Mouse (Mus musculus) liver, adult 2 months (tissue): ENCODE measurements around the gene Numbl. TPM values are rescaled to one million over a fixed set of nuclear protein-coding genes. Genes with fewer than 3 reads are reported as not detected.
A peak's percentile ranks its signal among the peaks of the same experiment; 100 is the strongest.

ENCODE experiments used
- DNase-seq: peaks from one replicate; pipeline ENCODE4 v3.0.0-alpha.2; 2011; ENCODE audit warnings: low read depth, low spot score; ENCODE audit errors: extremely low read depth
- H3K27ac ChIP-seq: fragments of 200-500 bp; replicated peaks from 2 replicates; pipeline ENCODE4 v1.5.1; 2012; ENCODE audit warnings: low read depth, mild to moderate bottlenecking, control low read depth, inconsistent platforms, low read length; ENCODE audit not compliant: insufficient read depth
- H3K27me3 ChIP-seq: fragments of 200-500 bp; 2 replicates; pipeline ENCODE4 v1.6.1; 2012; ENCODE audit warnings: mild to moderate bottlenecking, moderate library complexity, low read length, inconsistent platforms; ENCODE audit not compliant: control insufficient read depth, insufficient read depth
- H3K36me3 ChIP-seq: fragments of 200-500 bp; 2 replicates; pipeline ENCODE4 v1.6.1; 2012; ENCODE audit warnings: low read length, inconsistent platforms; ENCODE audit not compliant: control insufficient read depth, insufficient read depth
- H3K4me1 ChIP-seq: fragments of 200-500 bp; 2 replicates; pipeline ENCODE4 v1.6.1; 2011; ENCODE audit warnings: low read length; ENCODE audit not compliant: control insufficient read depth, insufficient read depth
- H3K4me3 ChIP-seq: fragments of 200-500 bp; 2 replicates; pipeline ENCODE4 v1.5.1; 2011; ENCODE audit warnings: low read depth, mild to moderate bottlenecking, control low read depth, low read length, moderate library complexity; ENCODE audit not compliant: insufficient read depth
- H3K79me2 ChIP-seq: fragments of 200-500 bp; 2 replicates; pipeline ENCODE4 v1.6.1; 2012; ENCODE audit warnings: inconsistent platforms, mild to moderate bottlenecking, low read length, moderate library complexity; ENCODE audit not compliant: control insufficient read depth, insufficient read depth
- H3K9ac ChIP-seq: fragments of 200-500 bp; 2 replicates; pipeline ENCODE4 v1.6.1; 2012; ENCODE audit warnings: low read depth, mild to moderate bottlenecking, control low read depth, inconsistent platforms, low read length
- CTCF ChIP-seq: fragments of 200-500 bp; IDR thresholded peaks from 2 replicates; pipeline ENCODE4 v1.5.1; 2011; ENCODE audit warnings: low read depth, low read length, control low read depth
- POLR2A ChIP-seq: fragments of 200-500 bp; IDR thresholded peaks from 2 replicates; pipeline ENCODE4 v1.6.1; 2011; ENCODE audit warnings: low read length, control low read depth; ENCODE audit not compliant: insufficient read depth; ENCODE audit errors: extremely low read depth
- WGBS: fragments of 180-500 bp; shearing (Covaris S2); methylation state at CpG from one replicate; pipeline ENCODE4 v1.1.7; 2018; 5-methylcytosine and 5-hydroxymethylcytosine counted together
- polyA plus RNA-seq: library from polyadenylated mRNA; depleted of rRNA; stranded (reverse); fragments of >200 nt; gene quantifications from 2 replicates; pipeline ENCODE4 v1.2.3, GENCODE M21; 2012
- total RNA-seq: library from RNA; depleted of rRNA; stranded (reverse); fragments of >200 nt; gene quantifications from 2 replicates; pipeline ENCODE4 v1.2.3, GENCODE M21; 2014

The Numbl gene
- total and polyA plus RNA-seq, 2 experiments, result 0.46 to 1.5 TPM

- Histone ChIP-seq H3K79me2 (no peaks in the 10 kb centered on the region), H3K4me1 (peaks cover 2% of the 10 kb centered on the region; the same call in 1 of the 2 replicates), H3K27ac (no peak overlapping the region), H3K36me3 (no peaks in the 10 kb centered on the region), H3K9ac (0 out of 2 replicates have a peak overlapping the region, but pooled peaks have one; percentile 40), H3K27me3 (no peaks in the 10 kb centered on the region; the same call in 1 of the 2 replicates), H3K4me3 (peak overlapping the region; percentile 33; the same call in 1 of the 2 replicates)
- WGBS, result 28% methylated on average over 28 of the region's 28 CpGs
- no peak for DNase-seq
- TF ChIP-seq CTCF, result no peak
Observed at GRCm38 (mm10) chr7:27308821-27309549, 50.8 kb downstream of the Numbl start.

- 92% methylated on average over 3 of the region's 3 CpGs for WGBS
- DNase-seq, result no peak
- Histone ChIP-seq H3K9ac (no peak overlapping the region), H3K4me3 (no peak overlapping the region), H3K27ac (no peak overlapping the region), H3K27me3 (no peaks in the 10 kb centered on the region; the same call in 1 of the 2 replicates), H3K79me2 (no peaks in the 10 kb centered on the region), H3K4me1 (peaks cover 2% of the 10 kb centered on the region; the same call in 1 of the 2 replicates), H3K36me3 (no peaks in the 10 kb centered on the region)
- TF ChIP-seq CTCF, result no peak
- TF ChIP-seq POLR2A, result no peak
Observed at GRCm38 (mm10) chr7:27309832-27310231, 51.6 kb downstream of the Numbl start.

DNA sequence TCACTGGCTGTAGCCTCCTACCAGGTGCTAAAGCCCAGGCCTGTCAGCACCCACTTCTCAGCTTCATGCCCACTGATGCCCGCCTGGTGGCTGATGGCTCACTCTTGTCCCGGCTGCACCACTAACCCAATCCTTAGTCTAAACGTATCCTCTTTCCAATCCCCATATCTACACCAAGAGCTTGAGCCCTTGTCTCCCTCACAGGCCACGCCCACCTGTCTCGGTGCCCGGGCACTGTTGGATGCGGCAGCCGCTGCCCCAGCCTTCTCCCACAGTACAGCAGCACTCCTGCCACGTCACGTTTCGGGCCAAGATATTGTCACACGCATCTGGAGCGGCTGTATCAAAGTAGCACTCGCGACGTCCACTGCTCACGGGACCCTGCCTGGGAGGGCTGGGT, 52.1 kb downstream of the Numbl start:
- no peak for DNase-seq

DNA sequence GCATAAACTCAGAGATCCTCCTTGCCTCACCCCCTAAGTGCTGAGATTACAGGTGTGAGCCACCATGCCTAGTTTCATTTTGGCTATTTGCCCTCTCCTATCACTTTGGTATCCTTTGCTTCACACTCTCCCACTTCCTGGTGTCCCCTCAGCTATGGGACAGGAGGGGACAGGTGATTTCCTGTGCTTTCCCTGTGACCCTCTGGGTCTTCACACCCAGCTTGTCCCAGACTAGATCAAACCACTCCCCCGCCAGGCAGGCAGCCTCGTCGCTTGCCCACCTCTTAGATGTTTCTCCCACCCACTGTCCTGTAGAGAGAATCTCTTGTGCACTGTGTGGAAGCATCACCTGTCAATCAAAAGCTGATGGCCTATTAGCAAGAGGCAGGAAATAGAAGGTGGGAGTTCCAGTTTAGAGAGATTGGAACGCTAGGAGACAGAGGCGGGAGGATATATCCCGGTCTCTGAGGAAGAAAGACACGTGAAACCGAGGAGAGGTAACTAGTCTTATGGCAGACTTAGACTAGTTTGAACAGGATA, 52.8 kb downstream of the Numbl start:
- 62% methylated on average over 8 of the region's 8 CpGs for WGBS
- H3K9ac ChIP-seq, result no peak overlapping the region
- H3K79me2 ChIP-seq, result no peaks in the 10 kb centered on the region
- TF ChIP-seq POLR2A (no peak), CTCF (no peak)
- DNase-seq, result no peak
- H3K36me3 ChIP-seq, result no peaks in the 10 kb centered on the region
- no peak overlapping the region for H3K4me3 ChIP-seq
- no peak overlapping the region for H3K27ac ChIP-seq
- H3K27me3 ChIP-seq, result no peaks in the 10 kb centered on the region; the same call in 1 of the 2 replicates
- peaks cover 2% of the 10 kb centered on the region; the same call in 1 of the 2 replicates for H3K4me1 ChIP-seq

More for the DNA sequence above, 52.1 kb downstream of the Numbl start:
- H3K9ac ChIP-seq, result no peak overlapping the region
- WGBS, result 22% methylated on average over 17 of the region's 17 CpGs
- no peak overlapping the region for H3K27ac ChIP-seq
- no peaks in the 10 kb centered on the region; the same call in 1 of the 2 replicates for H3K27me3 ChIP-seq
- no peak overlapping the region for H3K4me3 ChIP-seq
- no peaks in the 10 kb centered on the region for H3K36me3 ChIP-seq
- no peaks in the 10 kb centered on the region for H3K79me2 ChIP-seq
- TF ChIP-seq CTCF (no peak), POLR2A (no peak)
- H3K4me1 ChIP-seq, result peaks cover 2% of the 10 kb centered on the region; the same call in 1 of the 2 replicates

GRCm38 (mm10) chr7:27311651-27312284, 53.5 kb downstream of the Numbl start:
- 93% methylated on average over 12 of the region's 12 CpGs for WGBS
- H3K36me3 ChIP-seq, result no peaks in the 10 kb centered on the region
- DNase-seq, result no peak
- H3K9ac ChIP-seq, result no peak overlapping the region
- H3K79me2 ChIP-seq, result no peaks in the 10 kb centered on the region
- H3K4me1 ChIP-seq, result peaks cover 2% of the 10 kb centered on the region; the same call in 1 of the 2 replicates
- H3K27ac ChIP-seq, result no peak overlapping the region
- no peak for TF ChIP-seq CTCF
- TF ChIP-seq POLR2A, result no peak
- no peaks in the 10 kb centered on the region; the same call in 1 of the 2 replicates for H3K27me3 ChIP-seq
- no peak overlapping the region for H3K4me3 ChIP-seq
